In genomic region chr11:106098223-106098622, GRCm38 (mm10) we compare ENCODE assay signal across 12 mouse cellular contexts. TPM values are rescaled to one million over a fixed set of nuclear protein-coding genes. Genes with fewer than 3 reads are reported as not detected.
DNase-seq lines count a peak whose midpoint lies in the region; ATAC-seq and TF ChIP-seq lines count a peak whose summit lies in the region.
"Had no signal": no experiment of that assay in that cellular context is flagged by ENCODE, and none has a peak within 500 bp of the region (broad histone marks: within the 10 kb centered on the region; RNA-seq: fewer than 3 reads in every experiment).

No protein-coding gene starts in this region.

- ATAC-seq in liver, postnatal 0 days, result no peak
- ATAC-seq: forebrain, embryonic 15.5 days had no signal

- peaks cover 3% of the 10 kb centered on the region; the same call in 1 of the 2 replicates for H3K36me3 ChIP-seq in kidney, adult 2 months (ENCODE audit: control insufficient read depth, insufficient read depth, low read length)
- peaks cover 19% of the 10 kb centered on the region for H3K36me3 ChIP-seq in heart, embryonic 10.5 days
- peaks cover 2% of the 10 kb centered on the region for H3K36me3 ChIP-seq in liver, postnatal 0 days (replicated peaks; ENCODE audit: insufficient read depth, low read length)
- H3K36me3 ChIP-seq: liver, embryonic 15.5 days had no signal

- no peak overlapping the region for H3K9ac ChIP-seq in liver, postnatal 0 days (replicated peaks)
- H3K9ac ChIP-seq: embryonic facial prominence, embryonic 12.5 days; forebrain, embryonic 15.5 days; liver, embryonic 15.5 days had no signal

- H3K4me1 ChIP-seq in kidney, adult 2 months (ENCODE audit: control insufficient read depth, insufficient read depth, low read length), result peaks cover 9% of the 10 kb centered on the region
- no peaks in the 10 kb centered on the region for H3K4me1 ChIP-seq in heart, embryonic 10.5 days
- peaks cover 8% of the 10 kb centered on the region for H3K4me1 ChIP-seq in liver, postnatal 0 days (ENCODE audit: insufficient read depth)
- H3K4me1 ChIP-seq: embryonic facial prominence, embryonic 12.5 days; forebrain, embryonic 15.5 days; liver, embryonic 15.5 days had no signal

- no peak for TF ChIP-seq EP300 in liver, postnatal 0 days (IDR thresholded peaks at IDR 0.05; ENCODE audit: low read depth)

- no peaks in the 10 kb centered on the region for H3K9me3 ChIP-seq in heart, embryonic 10.5 days
- no peaks in the 10 kb centered on the region for H3K9me3 ChIP-seq in liver, postnatal 0 days (ENCODE audit: low read length)
- H3K9me3 ChIP-seq: embryonic facial prominence, embryonic 12.5 days; forebrain, embryonic 15.5 days; liver, embryonic 15.5 days had no signal

- no peak overlapping the region for H3K4me3 ChIP-seq in kidney, adult 2 months (ENCODE audit: insufficient read depth, low read depth, low read length)
- H3K4me3 ChIP-seq in heart, embryonic 10.5 days, result no peak overlapping the region
- H3K4me3 ChIP-seq in liver, postnatal 0 days (ENCODE audit: low read depth, low read length), result no peak overlapping the region
- H3K4me3 ChIP-seq: embryonic facial prominence, embryonic 12.5 days; forebrain, embryonic 15.5 days; liver, embryonic 15.5 days had no signal

- no peak overlapping the region for H3K27ac ChIP-seq in kidney, adult 2 months (ENCODE audit: insufficient read depth, low read depth, low read length)
- H3K27ac ChIP-seq in heart, embryonic 10.5 days, result 0 out of 2 replicates have a peak overlapping the region, but pooled peaks have one; percentile 52
- peak overlapping the region; percentile 66; the same call in 1 of the 2 replicates for H3K27ac ChIP-seq in liver, postnatal 0 days (ENCODE audit: low read depth)
- H3K27ac ChIP-seq: embryonic facial prominence, embryonic 12.5 days; forebrain, embryonic 15.5 days; liver, embryonic 15.5 days had no signal

- TF ChIP-seq POLR2A in kidney, adult 2 months (IDR thresholded peaks at IDR 0.05; ENCODE audit: low read depth, low read length), result no peak

- WGBS in kidney, adult 2 months, result 76% methylated on average over 1 of the region's 1 CpGs
- WGBS in heart, embryonic 10.5 days, result 83% methylated on average over 1 of the region's 1 CpGs
- WGBS in liver, postnatal 0 days (ENCODE audit: insufficient replicate concordance), result 31% methylated on average over 1 of the region's 1 CpGs

- no peaks in the 10 kb centered on the region for H3K27me3 ChIP-seq in kidney, adult 2 months (replicated peaks; ENCODE audit: control insufficient read depth, insufficient read depth, low read length)
- no peaks in the 10 kb centered on the region for H3K27me3 ChIP-seq in heart, embryonic 10.5 days (ENCODE audit: insufficient read depth, poor library complexity, severe bottlenecking)
- no peaks in the 10 kb centered on the region for H3K27me3 ChIP-seq in liver, postnatal 0 days (ENCODE audit: insufficient read depth, low read length)
- H3K27me3 ChIP-seq: embryonic facial prominence, embryonic 12.5 days; forebrain, embryonic 15.5 days; liver, embryonic 15.5 days had no signal

- no peak for TF ChIP-seq CTCF in kidney, adult 2 months (conservative IDR thresholded peaks at IDR 0.05; ENCODE audit: insufficient read depth, insufficient read length, low read depth, low read length)
- TF ChIP-seq CTCF in liver, postnatal 0 days (IDR thresholded peaks at IDR 0.05; ENCODE audit: low read depth), result no peak

- H3K4me2 ChIP-seq in liver, postnatal 0 days (ENCODE audit: low read depth, low read length), result no peak overlapping the region
- H3K4me2 ChIP-seq: embryonic facial prominence, embryonic 12.5 days; forebrain, embryonic 15.5 days; liver, embryonic 15.5 days had no signal

- DNase-seq in kidney, adult 2 months, result peak; percentile 38
- DNase-seq in kidney, adult 18-20 months, result no peak
- peak; percentile 32 for DNase-seq in T-cell, adult 2 months (ENCODE audit: low spot score)
- no peak for DNase-seq in heart, embryonic 10.5 days (ENCODE audit: low spot score)
- DNase-seq in liver, postnatal 0 days, result no peak
- no peak for DNase-seq in urinary bladder, postnatal 14 days (ENCODE audit: low spot score)
- DNase-seq in adrenal gland, postnatal 4 days (ENCODE audit: low spot score in 2 of 2), result no peak
- no peak for DNase-seq in right cerebral cortex, postnatal 25 days
- DNase-seq: retina, postnatal 1 day had no signal

RNA-seq across cellular contexts. Expression of gene Map3k3, which starts 13.8 kb away (rescaled TPM):
- 27.8 and 31.6 TPM in 2 replicates for polyA plus RNA-seq in kidney, adult 2 months (2012; rRNA removed)
- polyA plus RNA-seq in heart, embryonic 10.5 days (2016; fragmentation: Nextera tagmentation; extraction: Ambion mirVana), result 24.1 and 25.1 TPM in 2 replicates
- 4.6 and 4.7 TPM in 2 replicates for polyA plus RNA-seq in liver, postnatal 0 days (2015; fragmentation: Nextera tagmentation; extraction: Ambion mirVana)
- 10 to 100 TPM; 55.5 to 60.6 TPM for total RNA-seq in adrenal gland, postnatal 4 days (2021)

RNA-seq across cellular contexts. Expression of gene Taco1, which starts 32.4 kb away (rescaled TPM):
- polyA plus RNA-seq in kidney, adult 2 months (2012; rRNA removed), result 21.3 and 21.4 TPM in 2 replicates
- polyA plus RNA-seq in heart, embryonic 10.5 days (2016; fragmentation: Nextera tagmentation; extraction: Ambion mirVana), result 11.5 and 11.6 TPM in 2 replicates
- 5.5 and 5.6 TPM in 2 replicates for polyA plus RNA-seq in liver, postnatal 0 days (2015; fragmentation: Nextera tagmentation; extraction: Ambion mirVana)
- total RNA-seq in adrenal gland, postnatal 4 days (2021), result 10 to 100 TPM; 27.3 to 28.6 TPM

Comparison
In these comparisons a context has a peak if more than half of its experiments do, and no peak if none do; other contexts are left out.
1. DNase-seq: peak in kidney, adult 2 months (single experiment) and T-cell, adult 2 months (single experiment); none in kidney, adult 18-20 months (single experiment), heart, embryonic 10.5 days (single experiment), liver, postnatal 0 days (single experiment), urinary bladder, postnatal 14 days (single experiment), adrenal gland, postnatal 4 days (0 of 2) and right cerebral cortex, postnatal 25 days (single experiment).